Mouse (Mus musculus) B cell, adult 62 days (primary cell): Measurements from ENCODE around the gene Cxadr. TPM values are rescaled to one million over a fixed set of nuclear protein-coding genes. Genes with fewer than 3 reads are reported as not detected.

Experiments used
- total RNA-seq: library from RNA; stranded (reverse); gene quantifications from 4 replicates; pipeline ENCODE4 v1.2.4, GENCODE M21; 2023

The Cxadr gene
- total RNA-seq = 0.32 TPM in 1 of 4 replicates, not detected in the others

GRCm38 (mm10) chr16:78301183-78301830 lies at the start of gene Cxadr:
TSS of gene Cxadr (plus strand) at chr16:78301489.

GRCm38 (mm10) chr16:78376745-78377570 lies 75.7 kb downstream of the Cxadr start, which contains the start of gene Btg3:
TSS of gene Btg3 (minus strand) at chr16:78377192.

Other genes starting within 250 kb of the Cxadr start
- gene Btg3, start 75.7 kb downstream of the Cxadr start, total RNA-seq = 31.8 to 38.7 TPM (median 34.4 TPM) in 4 replicates